Mouse (Mus musculus): ENCODE measurements around the gene Gm32742. TPM values are rescaled to one million over a fixed set of nuclear protein-coding genes. Genes with fewer than 3 reads are reported as not detected.

Gene Gm32742
- polyA plus RNA-seq (2015; fragmentation: Nextera tagmentation; extraction: Ambion mirVana): 0.23 and 0.33 TPM in 2 replicates

GRCm38 (mm10) chr9:51165312-51166180 is at the start of gene Gm32742:
Gene Gm32742, minus strand, starts transcription at chr9:51165517.
- peak; percentile 28 for DNase-seq (ENCODE audit: low spot score)

GRCm38 (mm10) chr9:51213729-51214237 is 48.5 kb upstream of the Gm32742 start:
- no peak for DNase-seq (ENCODE audit: low spot score)

GRCm38 (mm10) chr9:51213023-51213728 is 47.9 kb upstream of the Gm32742 start, which contains the start of gene Pou2af1:
Gene Pou2af1, plus strand, starts transcription at chr9:51213708.
- peak; percentile 87 for DNase-seq (ENCODE audit: low spot score)

GRCm38 (mm10) chr9:51211191-51211590 is 45.9 kb upstream of the Gm32742 start:
- no peak for DNase-seq (ENCODE audit: low spot score)

- no peak for DNase-seq (ENCODE audit: low spot score)
Measured at GRCm38 (mm10) chr9:51208974-51209332, 43.6 kb upstream of the Gm32742 start.

- no peak for DNase-seq (ENCODE audit: low spot score)
Measured at GRCm38 (mm10) chr9:51194790-51195189, 29.5 kb upstream of the Gm32742 start.

DNA sequence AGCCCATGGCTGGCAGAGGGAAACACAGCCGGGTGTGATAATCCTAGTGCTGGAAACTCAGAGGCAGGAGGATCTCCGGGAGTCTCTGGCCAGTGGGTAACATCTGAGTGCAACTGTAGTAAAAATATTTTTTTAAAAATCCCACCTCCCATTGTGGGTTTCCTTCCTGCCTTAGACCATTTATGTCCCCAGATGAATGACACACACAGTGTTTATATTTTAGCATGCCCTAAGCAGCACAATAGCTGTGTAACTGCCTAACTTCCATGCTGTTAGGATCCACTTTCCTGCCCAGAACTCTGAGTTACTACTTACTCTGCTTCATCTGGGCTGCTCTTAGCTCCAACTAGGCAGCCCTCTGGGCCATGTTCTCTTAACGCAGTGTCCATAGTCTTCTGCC is 25.3 kb upstream of the Gm32742 start:
- no peak for DNase-seq (ENCODE audit: low spot score)

GRCm38 (mm10) chr9:51185871-51186270 is 20.6 kb upstream of the Gm32742 start:
- no peak for DNase-seq (ENCODE audit: low spot score)

- DNase-seq (ENCODE audit: low spot score): peak; percentile 53
Measured at GRCm38 (mm10) chr9:51185386-51185785, 20.1 kb upstream of the Gm32742 start.

DNA sequence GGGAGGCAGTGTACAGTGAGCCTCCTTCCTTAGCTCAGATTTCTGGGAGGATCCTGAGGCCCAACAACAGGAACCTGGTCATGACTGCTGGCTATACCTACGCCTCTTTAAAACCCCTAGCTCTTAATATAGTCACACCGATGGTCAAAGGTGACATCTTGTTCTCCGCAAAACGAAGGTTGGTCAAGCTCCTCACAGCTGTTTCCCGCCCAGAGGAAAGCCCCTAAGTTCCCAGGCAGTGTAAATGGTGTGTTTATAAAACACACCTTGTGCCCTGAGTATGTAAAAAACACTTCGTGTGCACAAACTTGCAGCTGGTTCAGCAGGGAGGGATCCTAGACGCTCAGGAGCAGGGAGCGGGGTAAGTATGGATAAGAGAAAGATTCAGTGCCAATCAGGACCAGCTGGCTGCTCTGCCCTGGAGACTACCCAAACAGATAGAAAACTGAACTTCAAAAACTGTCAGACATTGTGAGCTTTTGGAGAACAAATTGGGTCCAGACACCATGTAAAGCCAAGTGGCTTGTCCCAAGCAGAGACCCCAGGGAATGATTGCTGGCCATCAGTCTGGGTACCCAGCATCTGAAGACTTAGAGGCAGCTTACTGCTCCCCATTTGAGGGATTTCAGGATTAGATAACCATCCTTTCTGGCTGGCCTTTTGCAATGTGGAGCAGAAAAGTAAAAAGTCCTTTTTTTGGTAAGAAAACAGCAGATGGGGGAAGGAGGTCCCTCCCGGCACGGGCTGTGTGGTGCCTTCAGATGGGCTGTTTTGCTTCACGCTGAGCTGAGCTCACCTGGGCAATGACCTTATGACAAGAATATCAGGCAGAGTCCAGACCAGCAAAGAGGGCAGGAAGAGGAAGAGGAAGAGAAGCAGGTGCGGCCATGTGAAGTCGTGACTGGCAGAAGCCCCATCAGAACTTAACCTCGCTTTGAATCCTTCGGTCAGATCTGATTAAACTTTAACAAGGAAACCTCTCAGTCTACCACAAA is 17.7 kb upstream of the Gm32742 start:
- no peak for DNase-seq (ENCODE audit: low spot score)

DNA sequence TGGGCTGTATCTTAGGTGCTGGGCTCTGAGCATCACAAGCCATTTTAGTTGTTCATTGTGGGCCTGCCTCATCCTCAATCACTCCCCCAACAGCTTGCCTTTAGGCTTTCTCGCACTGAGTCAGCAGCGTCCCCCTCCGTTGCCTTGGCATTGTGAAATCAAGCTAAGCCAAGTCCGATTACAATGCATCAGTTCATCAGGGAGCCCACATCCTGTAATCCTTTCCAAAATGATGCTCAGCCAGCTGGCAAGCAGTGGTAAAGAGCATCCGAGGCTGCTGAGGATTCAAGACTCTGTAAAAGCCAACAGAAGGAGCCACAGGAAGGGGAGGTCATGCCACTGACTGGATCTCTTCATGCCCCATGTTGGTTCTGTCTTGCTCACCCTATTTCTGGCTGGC is 15.3 kb upstream of the Gm32742 start:
- DNase-seq (ENCODE audit: low spot score): no peak

DNA sequence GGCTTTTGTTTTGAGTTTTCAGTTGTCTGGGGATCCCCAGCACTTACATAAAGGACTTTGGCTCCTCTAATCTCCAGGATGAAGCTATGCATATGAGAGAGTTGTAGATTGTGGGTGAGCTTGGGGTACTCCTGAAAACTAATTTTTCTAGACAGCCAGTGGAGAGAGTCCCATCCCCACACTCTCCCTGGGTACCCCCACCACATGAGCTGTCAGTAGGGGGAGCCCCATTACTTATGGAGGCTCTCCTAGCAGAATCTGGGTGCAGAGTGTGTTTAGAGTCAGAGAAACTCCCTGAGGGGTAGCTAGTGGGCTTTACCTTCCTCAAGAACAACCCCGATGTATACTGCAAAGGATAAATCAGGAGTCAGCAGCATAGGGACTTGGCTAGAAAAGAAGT is 13.0 kb upstream of the Gm32742 start:
- DNase-seq (ENCODE audit: low spot score): no peak

GRCm38 (mm10) chr9:51175722-51176121 is 10.4 kb upstream of the Gm32742 start:
- no peak for DNase-seq (ENCODE audit: low spot score)

DNA sequence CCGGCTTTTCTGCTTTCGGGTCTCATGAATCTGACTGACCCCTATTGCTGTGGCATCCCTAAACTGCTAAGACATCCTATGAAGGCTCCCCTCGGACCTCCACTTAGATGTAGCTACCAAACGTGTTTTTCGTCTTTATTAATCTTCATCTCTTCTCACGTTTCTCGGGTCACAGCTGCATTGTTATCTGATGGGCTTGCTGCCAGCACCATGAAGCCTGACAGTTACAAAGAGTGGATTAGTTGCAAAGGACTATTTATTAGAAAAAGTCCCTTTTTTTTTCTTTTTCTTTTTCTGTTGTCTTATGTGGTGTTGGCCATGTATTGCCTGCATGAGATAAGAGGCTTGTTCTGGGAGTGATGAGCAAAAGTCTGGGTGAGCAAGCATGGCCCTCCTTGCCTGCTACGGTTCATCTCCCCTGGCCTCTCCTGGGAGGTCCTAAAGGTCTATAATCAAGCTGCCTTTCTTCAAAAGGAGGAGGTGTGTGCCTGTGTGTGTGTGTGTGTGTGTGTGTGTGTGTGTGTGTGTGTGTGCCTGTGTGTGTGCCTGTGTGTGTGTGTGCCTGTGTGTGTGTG is 9.7 kb upstream of the Gm32742 start:
- no peak for DNase-seq (ENCODE audit: low spot score)

- no peak for DNase-seq (ENCODE audit: low spot score)
Measured at GRCm38 (mm10) chr9:51170298-51170697, 5.0 kb upstream of the Gm32742 start.

- DNase-seq (ENCODE audit: low spot score): no peak
Measured at GRCm38 (mm10) chr9:51169133-51169532, 3.8 kb upstream of the Gm32742 start.

GRCm38 (mm10) chr9:51168698-51169097 is 3.4 kb upstream of the Gm32742 start:
- no peak for DNase-seq (ENCODE audit: low spot score)

DNA sequence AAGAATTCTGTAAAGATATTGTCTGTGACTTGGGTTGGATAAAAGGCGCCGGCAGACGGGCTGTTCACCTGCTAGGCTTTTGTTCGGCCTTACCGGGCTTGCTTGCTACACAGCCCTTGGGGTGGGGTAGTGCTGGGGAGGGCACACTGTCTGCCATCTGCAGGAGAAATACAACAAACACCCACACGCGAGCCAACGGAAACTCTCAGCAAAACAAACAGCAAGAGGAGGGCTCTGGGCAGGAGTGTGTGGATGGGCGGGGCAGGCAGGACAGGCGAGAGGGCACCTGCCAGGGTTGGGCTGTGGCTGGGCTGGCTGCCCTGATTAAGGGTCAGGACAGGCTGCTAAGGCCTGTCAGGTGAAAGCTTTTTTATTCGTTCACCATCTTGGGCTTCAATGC is 2.6 kb upstream of the Gm32742 start:
- DNase-seq (ENCODE audit: low spot score): peak; percentile 60

DNA sequence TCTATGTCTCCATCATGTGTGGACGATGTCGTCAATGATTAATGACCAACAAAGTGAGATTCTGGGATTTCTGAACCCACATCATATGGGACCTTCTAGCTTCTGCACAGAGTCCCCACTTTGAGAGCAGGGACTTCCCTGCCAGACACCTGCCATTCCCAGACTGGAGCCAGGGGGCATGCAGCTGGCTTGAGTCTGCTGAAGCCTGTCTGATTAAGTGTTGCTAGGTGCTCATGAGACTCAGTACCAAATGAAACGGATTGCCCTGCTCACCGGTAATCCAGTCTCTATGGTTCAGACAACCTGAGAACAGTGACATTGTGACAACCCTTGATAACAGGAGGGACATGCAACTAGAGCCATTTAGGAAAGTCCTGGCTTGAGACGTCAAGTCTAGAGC is 1.3 kb downstream of the Gm32742 start:
- DNase-seq (ENCODE audit: low spot score): no peak

DNA sequence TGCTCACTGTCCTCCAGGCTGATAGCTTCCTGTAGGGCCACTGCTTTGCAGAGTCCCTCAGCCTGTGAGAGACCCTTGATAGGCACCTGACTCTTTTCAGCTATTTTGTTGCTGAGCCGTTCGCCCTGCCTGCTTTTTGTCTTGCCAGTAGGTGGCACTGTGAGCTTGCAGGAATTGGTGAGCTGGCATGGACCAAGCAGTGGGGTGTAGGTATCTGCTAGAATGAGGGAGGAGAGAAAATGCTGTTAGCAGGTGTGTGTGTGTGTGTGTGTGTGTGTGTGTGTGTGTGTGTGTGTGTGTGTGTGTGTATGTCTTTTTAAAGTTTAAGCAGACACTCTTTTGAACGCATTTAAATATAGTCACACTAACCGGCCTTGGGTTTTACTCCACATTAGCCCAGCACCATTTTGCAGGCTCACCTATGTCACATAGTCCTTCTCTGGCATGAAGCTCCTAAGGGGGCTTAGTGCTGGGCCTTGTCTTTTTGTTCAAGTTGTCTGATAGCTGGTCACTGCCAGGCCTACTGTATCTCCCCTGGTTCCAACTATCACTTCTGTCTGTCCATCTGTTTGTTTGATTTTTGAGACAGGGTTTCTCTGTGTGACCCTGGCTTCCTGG is 3.4 kb downstream of the Gm32742 start:
- peak; percentile 87 for DNase-seq (ENCODE audit: low spot score)

Measured in thymus, postnatal 0 days (tissue).